Mouse (Mus musculus) liver, adult 2 months (tissue): ENCODE data around the gene Tfpi. TPM values are rescaled to one million over a fixed set of nuclear protein-coding genes. Genes with fewer than 3 reads are reported as not detected.
A peak's percentile ranks its signal among the peaks of the same experiment; 100 is the strongest.

Experiments
- DNase-seq: peaks from one replicate; pipeline ENCODE4 v3.0.0-alpha.2; 2011; ENCODE audit warnings: low read depth, low spot score; ENCODE audit errors: extremely low read depth
- H3K27ac ChIP-seq: fragments of 200-500 bp; replicated peaks from 2 replicates; pipeline ENCODE4 v1.5.1; 2012; ENCODE audit warnings: low read depth, mild to moderate bottlenecking, control low read depth, inconsistent platforms, low read length; ENCODE audit not compliant: insufficient read depth
- H3K27me3 ChIP-seq: fragments of 200-500 bp; 2 replicates; pipeline ENCODE4 v1.6.1; 2012; ENCODE audit warnings: mild to moderate bottlenecking, moderate library complexity, low read length, inconsistent platforms; ENCODE audit not compliant: control insufficient read depth, insufficient read depth
- H3K36me3 ChIP-seq: fragments of 200-500 bp; 2 replicates; pipeline ENCODE4 v1.6.1; 2012; ENCODE audit warnings: low read length, inconsistent platforms; ENCODE audit not compliant: control insufficient read depth, insufficient read depth
- H3K4me1 ChIP-seq: fragments of 200-500 bp; 2 replicates; pipeline ENCODE4 v1.6.1; 2011; ENCODE audit warnings: low read length; ENCODE audit not compliant: control insufficient read depth, insufficient read depth
- H3K4me3 ChIP-seq: fragments of 200-500 bp; 2 replicates; pipeline ENCODE4 v1.5.1; 2011; ENCODE audit warnings: low read depth, mild to moderate bottlenecking, control low read depth, low read length, moderate library complexity; ENCODE audit not compliant: insufficient read depth
- H3K79me2 ChIP-seq: fragments of 200-500 bp; 2 replicates; pipeline ENCODE4 v1.6.1; 2012; ENCODE audit warnings: inconsistent platforms, mild to moderate bottlenecking, low read length, moderate library complexity; ENCODE audit not compliant: control insufficient read depth, insufficient read depth
- H3K9ac ChIP-seq: fragments of 200-500 bp; 2 replicates; pipeline ENCODE4 v1.6.1; 2012; ENCODE audit warnings: low read depth, mild to moderate bottlenecking, control low read depth, inconsistent platforms, low read length
- CTCF ChIP-seq: fragments of 200-500 bp; IDR thresholded peaks from 2 replicates; pipeline ENCODE4 v1.5.1; 2011; ENCODE audit warnings: low read depth, low read length, control low read depth
- POLR2A ChIP-seq: fragments of 200-500 bp; IDR thresholded peaks from 2 replicates; pipeline ENCODE4 v1.6.1; 2011; ENCODE audit warnings: low read length, control low read depth; ENCODE audit not compliant: insufficient read depth; ENCODE audit errors: extremely low read depth
- WGBS: fragments of 180-500 bp; shearing (Covaris S2); methylation state at CpG from one replicate; pipeline ENCODE4 v1.1.7; 2018; 5-methylcytosine and 5-hydroxymethylcytosine counted together
- polyA plus RNA-seq: library from polyadenylated mRNA; depleted of rRNA; stranded (reverse); fragments of >200 nt; gene quantifications from 2 replicates; pipeline ENCODE4 v1.2.3, GENCODE M21; 2012
- total RNA-seq: library from RNA; depleted of rRNA; stranded (reverse); fragments of >200 nt; gene quantifications from 2 replicates; pipeline ENCODE4 v1.2.3, GENCODE M21; 2014

The Tfpi gene
- total and polyA plus RNA-seq, 2 experiments = 1.2 to 9.6 TPM

- Histone ChIP-seq H3K36me3 (no peaks in the 10 kb centered on the region), H3K4me3 (no peak overlapping the region), H3K27me3 (no peaks in the 10 kb centered on the region), H3K27ac (no peak overlapping the region), H3K79me2 (no peaks in the 10 kb centered on the region), H3K9ac (no peak overlapping the region), H3K4me1 (peaks cover 2% of the 10 kb centered on the region)
- DNase-seq = no peak
- no peak for TF ChIP-seq POLR2A
- TF ChIP-seq CTCF = no peak
- WGBS = 68% methylated on average over 3 of the region's 3 CpGs
Observed at GRCm38 (mm10) chr2:84428836-84429235, 47.7 kb downstream of the Tfpi start.

DNA sequence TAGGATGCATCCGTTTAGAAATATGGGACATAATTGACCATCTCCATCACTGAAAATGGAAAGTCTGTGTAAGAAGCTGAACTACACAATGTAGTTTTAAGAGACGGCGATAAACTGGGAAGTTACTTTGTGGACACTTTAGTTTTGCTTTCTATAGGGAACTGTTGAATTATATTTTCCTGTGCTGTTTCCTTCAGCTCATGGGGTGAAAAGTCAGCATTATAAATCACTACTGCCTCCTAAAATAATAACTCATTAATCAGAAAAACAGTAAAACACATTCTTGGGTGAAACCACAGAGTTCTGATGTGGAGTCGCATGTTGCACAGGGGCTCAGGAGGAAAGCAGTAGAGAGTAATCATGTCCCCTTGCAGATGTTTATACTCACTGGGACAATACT is 50.0 kb downstream of the Tfpi start:
- H3K36me3 ChIP-seq = no peaks in the 10 kb centered on the region
- H3K27me3 ChIP-seq = no peaks in the 10 kb centered on the region
- 78% methylated on average over 4 of the region's 4 CpGs for WGBS
- DNase-seq = peak; percentile 19
- H3K4me1 ChIP-seq = peaks cover 2% of the 10 kb centered on the region
- H3K9ac ChIP-seq = no peak overlapping the region
- TF ChIP-seq POLR2A (no peak), CTCF (no peak)
- H3K27ac ChIP-seq = no peak overlapping the region
- no peaks in the 10 kb centered on the region for H3K79me2 ChIP-seq
- no peak overlapping the region for H3K4me3 ChIP-seq

DNA sequence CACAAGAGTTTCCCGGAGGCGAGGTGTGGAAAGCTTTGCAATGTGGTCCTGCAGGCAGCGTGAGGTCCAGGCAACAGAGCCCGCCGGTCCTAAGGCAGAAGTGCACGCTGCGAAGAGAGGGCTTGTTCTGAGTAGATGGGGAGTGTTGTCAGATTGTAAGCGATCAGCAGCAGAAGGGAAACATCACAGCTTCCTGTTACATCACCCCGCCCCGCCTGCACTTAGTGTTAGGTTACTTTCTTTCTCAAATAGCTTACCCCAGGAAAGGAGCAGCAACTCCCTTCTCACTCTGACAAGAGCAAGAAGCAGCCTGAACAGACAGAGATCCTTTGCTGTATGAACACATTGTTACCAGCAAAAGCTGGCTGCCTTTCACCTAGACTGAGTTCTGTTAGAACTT is 51.4 kb downstream of the Tfpi start, which contains the start of gene Calcrl:
TSS of gene Calcrl (minus strand) at position 274 of the 400 bp plus-strand sequence.
- TF ChIP-seq CTCF = no peak
- peak; percentile 82 for TF ChIP-seq POLR2A
- H3K4me1 ChIP-seq = peaks cover 2% of the 10 kb centered on the region
- H3K36me3 ChIP-seq = no peaks in the 10 kb centered on the region; the same call in 1 of the 2 replicates
- 2% methylated on average over 10 of the region's 10 CpGs for WGBS
- peak within 1 kb of the TSS; percentile 75 for H3K27ac ChIP-seq
- DNase-seq = peak; percentile 56
- H3K79me2 ChIP-seq = no peaks in the 10 kb centered on the region
- peak within 1 kb of the TSS; percentile 53 for H3K9ac ChIP-seq
- peak within 1 kb of the TSS; percentile 62 for H3K4me3 ChIP-seq
- H3K27me3 ChIP-seq = no peaks in the 10 kb centered on the region

DNA sequence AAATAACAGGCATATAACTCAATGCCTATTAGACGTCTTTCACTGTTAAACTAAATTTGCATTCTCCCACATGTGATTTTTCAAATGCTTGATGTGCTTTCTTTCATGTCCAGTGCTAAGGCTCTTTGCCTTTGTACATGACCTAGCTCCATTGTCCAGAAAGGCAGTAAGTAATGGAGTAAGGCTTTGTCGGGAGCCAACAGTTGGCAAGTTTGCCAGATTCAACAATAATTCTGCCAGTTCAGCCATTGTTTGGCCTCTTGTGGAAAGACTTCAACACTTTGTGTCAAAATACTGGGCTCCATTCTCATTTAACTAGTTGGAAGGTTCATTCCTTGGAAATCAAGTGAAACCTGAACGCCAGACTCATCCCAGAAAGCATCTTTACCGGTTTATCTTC is 60.1 kb downstream of the Tfpi start:
- H3K27ac ChIP-seq = no peak overlapping the region
- no peak for DNase-seq
- H3K4me1 ChIP-seq = no peaks in the 10 kb centered on the region
- 85% methylated on average over 4 of the region's 4 CpGs for WGBS
- H3K9ac ChIP-seq = no peak overlapping the region
- H3K79me2 ChIP-seq = no peaks in the 10 kb centered on the region
- no peaks in the 10 kb centered on the region for H3K27me3 ChIP-seq
- H3K36me3 ChIP-seq = peaks cover 3% of the 10 kb centered on the region
- TF ChIP-seq POLR2A (no peak), CTCF (no peak)
- H3K4me3 ChIP-seq = no peak overlapping the region

GRCm38 (mm10) chr2:84409796-84410592 is 66.6 kb downstream of the Tfpi start:
- no peak for DNase-seq
- TF ChIP-seq CTCF (no peak), POLR2A (no peak)
- H3K27me3 ChIP-seq = no peaks in the 10 kb centered on the region
- no peak overlapping the region for H3K9ac ChIP-seq
- no peak overlapping the region for H3K4me3 ChIP-seq
- H3K36me3 ChIP-seq = peaks cover 3% of the 10 kb centered on the region; the same call in 1 of the 2 replicates
- H3K27ac ChIP-seq = no peak overlapping the region
- H3K4me1 ChIP-seq = no peaks in the 10 kb centered on the region
- H3K79me2 ChIP-seq = no peaks in the 10 kb centered on the region

DNA sequence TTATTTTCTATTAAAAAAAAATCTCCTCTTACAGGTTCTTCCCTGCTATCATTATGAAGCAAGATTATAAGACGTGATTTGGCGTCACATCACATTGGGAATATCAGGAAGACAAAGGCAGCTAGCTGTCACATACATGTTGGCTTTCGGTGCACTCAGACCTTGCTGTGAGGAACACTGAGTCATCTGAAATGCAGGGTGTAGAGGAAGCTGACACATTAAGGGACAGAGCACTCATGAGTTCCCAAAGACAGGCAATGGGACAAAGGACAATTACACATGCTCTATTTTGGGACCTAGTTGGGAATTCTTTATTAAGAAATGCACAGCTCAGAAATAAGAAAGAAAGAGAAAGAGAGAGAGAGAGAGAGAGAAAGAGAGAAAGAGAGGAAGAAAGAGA is 71.7 kb downstream of the Tfpi start:
- WGBS = 89% methylated on average over 3 of the region's 3 CpGs
- Histone ChIP-seq H3K79me2 (no peaks in the 10 kb centered on the region), H3K27ac (no peak overlapping the region), H3K9ac (no peak overlapping the region), H3K4me3 (no peak overlapping the region), H3K4me1 (no peaks in the 10 kb centered on the region), H3K36me3 (no peaks in the 10 kb centered on the region), H3K27me3 (no peaks in the 10 kb centered on the region)
- no peak for DNase-seq
- TF ChIP-seq POLR2A = no peak
